Mouse (Mus musculus): ENCODE data around the gene Ehd4. TPM values are rescaled to one million over a fixed set of nuclear protein-coding genes. Genes with fewer than 3 reads are reported as not detected.

Ehd4 gene
- total RNA-seq, 2 experiments from 2014 or later = 17.9 to 25.7 TPM

GRCm38 (mm10) chr2:120090979-120091378 is 63.4 kb downstream of the Ehd4 start:
- no peak for ATAC-seq (replicated peaks; ENCODE audit: low FRiP score, low TSS enrichment, poor library complexity, severe bottlenecking)

DNA sequence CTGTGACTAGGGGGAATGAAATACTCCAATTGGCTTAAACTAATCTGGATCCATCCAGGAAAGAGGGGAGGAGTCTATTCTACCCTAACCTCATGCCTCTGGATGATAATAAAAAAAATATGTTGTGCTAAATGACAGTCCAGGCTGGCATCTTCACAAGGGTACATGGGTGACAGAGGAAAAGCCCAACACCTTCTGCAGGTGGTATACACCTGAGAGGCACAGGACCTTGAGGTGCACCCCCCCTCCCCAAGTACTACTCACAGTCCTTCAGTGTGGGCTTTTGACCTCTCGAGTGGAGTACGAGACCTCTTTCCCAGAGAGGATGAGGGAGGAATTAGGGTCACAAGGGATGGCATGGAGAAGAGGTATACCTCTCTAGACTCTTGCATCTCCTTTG is 66.5 kb downstream of the Ehd4 start:
- no peak for ATAC-seq (replicated peaks; ENCODE audit: low FRiP score, low TSS enrichment, poor library complexity, severe bottlenecking)

DNA sequence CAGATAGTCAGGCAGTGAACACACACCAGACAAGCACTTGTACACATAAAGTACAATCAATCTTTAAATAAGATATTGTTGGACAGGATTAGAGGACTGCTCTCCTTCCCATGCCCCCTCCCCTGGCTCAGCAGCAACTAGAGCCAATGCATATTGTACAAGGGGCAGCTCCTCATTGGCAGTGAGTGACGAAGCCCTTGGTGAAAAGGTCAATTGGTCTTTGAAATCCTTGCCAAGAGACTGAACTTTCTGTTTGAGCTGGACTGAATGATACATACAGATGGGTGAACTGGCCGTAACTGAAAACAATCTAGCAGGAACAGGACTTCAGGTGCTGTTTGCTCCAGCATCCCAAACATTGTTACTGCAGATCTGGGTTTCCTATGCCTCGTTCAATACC is 67.0 kb downstream of the Ehd4 start:
- ATAC-seq (replicated peaks; ENCODE audit: low FRiP score, low TSS enrichment, poor library complexity, severe bottlenecking) = no peak

DNA sequence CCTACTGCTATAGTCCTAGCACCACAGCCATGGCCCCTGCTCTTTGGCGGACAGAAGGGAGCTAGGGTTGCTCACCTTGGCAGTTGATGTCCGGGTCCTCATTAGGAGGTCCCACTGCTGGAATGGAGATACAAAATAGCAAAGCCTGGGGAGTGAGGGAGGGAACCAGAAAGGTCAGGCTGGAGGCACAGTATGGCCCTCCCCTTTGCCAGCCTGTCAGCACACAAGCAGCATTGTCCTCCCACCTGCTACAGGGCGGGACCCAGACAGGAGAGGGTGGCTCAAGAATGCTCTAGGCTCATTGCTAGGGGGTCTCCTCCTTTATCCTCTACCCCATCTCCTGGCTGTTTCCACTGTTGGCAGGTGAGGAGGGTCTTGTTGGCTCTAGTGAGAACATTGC is 68.4 kb downstream of the Ehd4 start:
- ATAC-seq (replicated peaks; ENCODE audit: low FRiP score, low TSS enrichment, poor library complexity, severe bottlenecking) = no peak

- ATAC-seq (replicated peaks; ENCODE audit: low FRiP score, low TSS enrichment, poor library complexity, severe bottlenecking) = no peak; the same call in 1 of the 2 replicates
Observed at GRCm38 (mm10) chr2:120084593-120085361, 69.6 kb downstream of the Ehd4 start.

DNA sequence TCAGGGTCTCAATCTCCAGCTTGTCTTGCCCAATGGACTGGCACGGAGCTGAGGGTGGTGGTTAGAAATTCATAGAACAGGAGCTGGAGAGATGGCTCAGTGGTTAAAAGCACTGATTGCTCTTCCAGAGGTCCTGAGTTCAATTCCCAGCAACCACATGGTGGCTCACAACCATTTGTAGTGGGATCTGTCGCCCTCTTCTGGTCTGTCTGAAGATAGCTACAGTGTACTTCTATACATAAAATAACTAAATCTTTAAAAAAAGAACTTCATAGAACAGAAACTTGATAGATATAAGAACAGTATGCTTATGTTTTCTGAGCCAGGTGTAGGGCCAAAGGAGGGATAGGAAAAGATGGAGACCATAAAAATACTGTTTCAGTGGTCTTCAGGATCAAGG is 72.0 kb downstream of the Ehd4 start:
- no peak for ATAC-seq (replicated peaks; ENCODE audit: low FRiP score, low TSS enrichment, poor library complexity, severe bottlenecking)

DNA sequence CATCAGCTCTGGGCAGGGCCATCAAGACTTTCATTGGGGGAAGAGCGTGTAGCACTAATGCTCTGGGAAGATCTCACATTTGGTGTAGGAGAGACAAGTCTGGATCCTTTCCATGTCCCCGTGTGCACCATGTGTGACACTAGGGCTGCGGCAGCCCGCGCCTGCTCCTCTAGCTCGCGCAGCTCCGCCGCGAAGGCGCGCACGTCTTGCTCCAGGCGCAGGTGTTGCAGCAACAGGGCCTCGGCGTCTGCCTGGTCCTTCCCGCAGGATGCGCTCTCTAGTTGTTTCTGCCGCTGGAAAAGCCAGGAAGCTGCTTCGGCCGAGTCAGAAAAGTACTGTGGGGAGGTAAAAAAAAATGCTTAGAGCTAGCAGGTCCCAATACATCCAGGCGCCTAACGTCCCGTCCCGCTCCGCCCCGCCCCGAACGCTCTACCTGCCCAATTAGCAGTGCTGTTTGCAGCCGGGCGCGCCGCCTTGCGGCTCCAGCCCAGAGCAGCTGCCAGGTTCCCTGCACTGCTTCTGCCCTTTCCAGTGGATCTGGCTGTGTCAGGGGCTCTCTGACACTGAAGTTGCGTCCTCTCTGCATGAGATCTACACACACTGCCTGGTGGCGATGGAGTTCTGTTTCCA is 78.2 kb downstream of the Ehd4 start:
- peak; percentile 84 for ATAC-seq (replicated peaks; ENCODE audit: low FRiP score, low TSS enrichment, poor library complexity, severe bottlenecking)

GRCm38 (mm10) chr2:120074096-120074495 is 80.3 kb downstream of the Ehd4 start:
- no peak for ATAC-seq (replicated peaks; ENCODE audit: low FRiP score, low TSS enrichment, poor library complexity, severe bottlenecking)

- ATAC-seq (replicated peaks; ENCODE audit: low FRiP score, low TSS enrichment, poor library complexity, severe bottlenecking) = no peak
Observed at GRCm38 (mm10) chr2:120069466-120069990, 84.9 kb downstream of the Ehd4 start.

DNA sequence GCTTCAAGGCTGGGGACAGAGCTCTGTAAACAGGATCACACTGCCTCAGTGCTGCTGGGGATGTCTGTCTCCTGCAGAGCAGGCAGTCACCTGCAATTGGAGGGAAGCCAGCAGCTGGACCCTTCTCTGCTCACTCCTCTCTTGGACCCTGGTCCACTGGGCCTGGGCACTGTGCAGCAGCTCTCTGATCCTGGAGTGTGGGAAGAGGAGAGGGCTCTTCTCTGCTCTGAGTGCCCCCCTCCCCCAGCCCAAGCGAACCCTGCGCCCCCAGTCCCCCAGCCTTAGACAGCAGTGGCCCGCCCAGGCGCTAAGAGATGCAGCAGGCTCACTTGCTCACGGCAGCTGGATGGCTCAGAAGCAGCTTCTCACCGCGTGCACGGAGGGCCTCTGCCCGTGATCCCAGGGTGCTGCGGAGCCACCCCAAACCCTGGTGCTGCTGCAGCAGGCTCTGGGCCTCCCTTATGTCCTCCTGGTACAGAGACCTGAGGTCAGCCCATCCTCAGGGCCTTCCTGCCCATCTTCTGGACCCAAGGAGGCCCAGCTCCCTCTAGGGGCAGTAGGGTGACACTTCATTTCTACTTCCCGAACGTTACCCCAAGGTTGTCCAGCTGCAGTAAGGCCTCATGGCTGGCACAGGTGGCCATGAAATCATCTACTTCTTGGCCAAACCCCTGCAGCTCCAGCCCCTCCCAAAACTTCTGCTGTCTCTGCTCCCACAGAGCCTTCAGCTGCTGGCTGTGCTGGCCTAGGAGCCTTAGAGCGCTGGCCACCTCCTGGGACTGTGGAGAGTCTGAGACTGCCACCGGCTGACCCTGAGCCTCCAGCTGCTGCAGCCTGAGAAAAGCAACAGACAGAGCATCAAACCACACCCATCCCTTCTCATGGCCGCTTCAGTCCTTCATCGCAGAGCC is 85.6 kb downstream of the Ehd4 start:
- ATAC-seq (replicated peaks; ENCODE audit: low FRiP score, low TSS enrichment, poor library complexity, severe bottlenecking) = peak; percentile 66

- ATAC-seq (replicated peaks; ENCODE audit: low FRiP score, low TSS enrichment, poor library complexity, severe bottlenecking) = no peak
Observed at GRCm38 (mm10) chr2:120066224-120066623, 88.2 kb downstream of the Ehd4 start.

- ATAC-seq (replicated peaks; ENCODE audit: low FRiP score, low TSS enrichment, poor library complexity, severe bottlenecking) = no peak
Observed at GRCm38 (mm10) chr2:120065243-120065642, 89.2 kb downstream of the Ehd4 start.

DNA sequence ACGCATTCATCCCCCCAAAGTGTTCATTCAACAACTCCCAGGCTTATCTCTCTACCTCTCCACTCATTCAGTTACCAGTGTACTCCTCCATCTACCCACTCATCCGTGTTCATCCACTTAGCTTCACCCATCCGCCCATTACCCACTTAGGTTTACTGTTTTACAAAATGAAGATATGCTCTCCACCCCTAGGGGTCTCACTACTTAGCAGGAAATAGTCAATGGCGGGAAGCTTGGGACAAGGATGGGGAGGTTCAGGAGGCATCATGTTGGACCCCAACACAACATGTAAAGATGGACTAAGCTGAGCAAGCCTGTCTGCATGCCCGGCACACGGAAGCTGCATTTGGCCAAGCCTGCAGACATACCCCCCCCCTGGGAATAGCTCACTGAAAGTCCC is 89.8 kb downstream of the Ehd4 start:
- no peak for ATAC-seq (replicated peaks; ENCODE audit: low FRiP score, low TSS enrichment, poor library complexity, severe bottlenecking)

- ATAC-seq (replicated peaks; ENCODE audit: low FRiP score, low TSS enrichment, poor library complexity, severe bottlenecking) = no peak
Observed at GRCm38 (mm10) chr2:120062248-120062647, 92.2 kb downstream of the Ehd4 start.

DNA sequence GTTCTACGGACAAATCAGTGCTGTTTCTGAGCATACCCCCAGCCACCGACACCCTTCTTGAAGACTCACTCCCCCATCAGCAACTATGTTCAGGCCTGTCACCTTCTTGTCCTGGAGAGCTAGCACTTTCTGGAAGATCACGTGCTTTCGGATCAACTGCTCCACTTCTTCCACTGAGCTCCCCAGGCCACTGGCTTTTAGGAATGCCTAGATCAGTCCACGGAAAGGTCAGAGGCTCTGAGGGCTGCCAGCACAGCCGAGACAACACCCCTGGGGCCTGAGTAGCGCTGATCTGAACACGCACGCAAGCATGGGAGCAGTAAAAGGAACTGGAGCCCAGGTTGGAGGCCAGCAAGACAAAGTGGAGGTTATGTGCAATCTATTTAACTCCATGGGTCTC is 93.8 kb downstream of the Ehd4 start:
- ATAC-seq (replicated peaks; ENCODE audit: low FRiP score, low TSS enrichment, poor library complexity, severe bottlenecking) = no peak

- ATAC-seq (replicated peaks; ENCODE audit: low FRiP score, low TSS enrichment, poor library complexity, severe bottlenecking) = no peak
Observed at GRCm38 (mm10) chr2:120060190-120060589, 94.2 kb downstream of the Ehd4 start.

DNA sequence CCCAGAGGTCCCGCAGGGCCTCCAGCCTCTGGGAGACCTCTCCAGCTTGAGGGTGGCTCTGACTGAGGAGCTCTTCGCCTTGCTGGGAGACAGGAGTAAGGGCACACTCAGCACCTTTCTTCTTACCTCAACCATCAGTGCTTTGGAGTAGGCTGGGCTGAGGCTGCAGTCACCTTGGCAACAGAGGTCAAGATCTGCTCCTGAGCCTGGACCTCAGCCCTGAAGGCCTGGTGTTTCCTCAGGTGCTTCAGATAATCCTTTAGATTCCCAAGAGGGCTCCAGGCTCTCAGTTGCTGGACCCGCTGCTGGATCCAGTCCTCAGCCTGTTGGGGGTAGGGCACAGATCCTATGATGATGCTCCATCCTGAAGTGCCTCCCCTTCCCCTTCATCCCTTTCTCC is 94.9 kb downstream of the Ehd4 start:
- no peak for ATAC-seq (replicated peaks; ENCODE audit: low FRiP score, low TSS enrichment, poor library complexity, severe bottlenecking)

GRCm38 (mm10) chr2:120058818-120059217 is 95.6 kb downstream of the Ehd4 start:
- no peak for ATAC-seq (replicated peaks; ENCODE audit: low FRiP score, low TSS enrichment, poor library complexity, severe bottlenecking)

GRCm38 (mm10) chr2:120055923-120056322 is 98.5 kb downstream of the Ehd4 start:
- no peak for ATAC-seq (replicated peaks; ENCODE audit: low FRiP score, low TSS enrichment, poor library complexity, severe bottlenecking)
